Mouse (Mus musculus) kidney, postnatal 10 days (tissue): ENCODE measurements around the gene Gm21969.

Experiments
- DNase-seq: peaks from one replicate; pipeline ENCODE4 v3.0.0; 2021; ENCODE audit warnings: mixed read lengths

Gm21969 gene

DNA sequence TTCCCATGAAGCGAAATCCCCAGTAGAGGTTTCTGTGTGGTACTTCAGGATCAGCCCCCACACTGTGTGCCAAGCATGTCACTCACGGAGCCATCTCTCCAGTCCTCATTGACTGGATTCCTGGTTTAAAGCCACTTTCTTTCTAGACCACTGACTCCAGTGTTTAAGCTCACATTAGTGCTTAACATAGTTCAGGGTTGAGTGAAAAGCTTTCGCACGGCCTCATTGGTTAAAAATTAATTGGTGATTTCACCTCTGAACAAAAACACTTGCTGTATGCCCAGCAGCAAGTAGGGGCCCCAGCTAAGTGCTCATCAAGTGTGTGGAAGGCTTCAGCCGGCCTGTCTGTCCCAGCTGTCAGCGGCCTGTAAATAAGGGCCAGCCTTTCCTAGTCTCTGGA, 64.6 kb downstream of the Gm21969 start:
- DNase-seq: no peak

DNA sequence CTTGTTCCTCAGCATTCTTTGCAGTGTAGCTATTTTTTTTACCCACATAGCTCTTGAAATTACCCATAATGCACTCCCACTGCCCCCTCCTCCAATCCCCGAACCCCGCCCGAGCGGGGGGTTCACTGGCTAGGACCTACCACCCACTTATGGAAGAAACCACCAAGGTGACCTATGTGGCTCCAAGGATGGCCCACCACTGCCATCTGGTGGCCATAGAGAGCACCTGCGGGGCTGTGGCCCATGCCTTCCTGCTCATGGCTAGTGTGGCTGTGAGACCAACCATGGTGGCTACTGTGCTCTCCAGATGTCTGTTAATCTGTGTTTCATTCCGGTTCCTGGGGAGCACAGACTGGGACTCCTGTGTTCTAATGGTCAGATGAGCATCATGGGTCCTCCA, 66.9 kb downstream of the Gm21969 start:
- DNase-seq: peak; percentile 73

DNA sequence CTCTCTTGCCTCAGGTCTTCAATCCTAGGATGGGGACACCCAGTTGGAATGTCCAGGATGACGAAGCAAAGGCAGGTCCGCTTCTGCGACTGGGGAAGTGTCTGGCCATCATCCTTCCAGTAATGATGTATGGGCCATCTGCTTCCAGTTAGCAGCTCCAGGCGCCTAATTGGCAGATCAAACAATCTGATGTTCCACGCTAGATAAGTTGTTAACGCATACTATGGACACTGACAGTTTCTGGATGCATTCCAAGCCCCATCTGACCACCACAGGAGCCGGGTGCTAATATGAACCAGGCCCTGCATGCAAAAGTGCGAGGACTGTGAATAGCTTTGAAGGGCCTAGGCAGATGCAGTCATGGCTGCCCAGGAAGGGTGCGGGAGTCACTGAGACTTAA, 72.7 kb downstream of the Gm21969 start:
- DNase-seq: no peak

DNA sequence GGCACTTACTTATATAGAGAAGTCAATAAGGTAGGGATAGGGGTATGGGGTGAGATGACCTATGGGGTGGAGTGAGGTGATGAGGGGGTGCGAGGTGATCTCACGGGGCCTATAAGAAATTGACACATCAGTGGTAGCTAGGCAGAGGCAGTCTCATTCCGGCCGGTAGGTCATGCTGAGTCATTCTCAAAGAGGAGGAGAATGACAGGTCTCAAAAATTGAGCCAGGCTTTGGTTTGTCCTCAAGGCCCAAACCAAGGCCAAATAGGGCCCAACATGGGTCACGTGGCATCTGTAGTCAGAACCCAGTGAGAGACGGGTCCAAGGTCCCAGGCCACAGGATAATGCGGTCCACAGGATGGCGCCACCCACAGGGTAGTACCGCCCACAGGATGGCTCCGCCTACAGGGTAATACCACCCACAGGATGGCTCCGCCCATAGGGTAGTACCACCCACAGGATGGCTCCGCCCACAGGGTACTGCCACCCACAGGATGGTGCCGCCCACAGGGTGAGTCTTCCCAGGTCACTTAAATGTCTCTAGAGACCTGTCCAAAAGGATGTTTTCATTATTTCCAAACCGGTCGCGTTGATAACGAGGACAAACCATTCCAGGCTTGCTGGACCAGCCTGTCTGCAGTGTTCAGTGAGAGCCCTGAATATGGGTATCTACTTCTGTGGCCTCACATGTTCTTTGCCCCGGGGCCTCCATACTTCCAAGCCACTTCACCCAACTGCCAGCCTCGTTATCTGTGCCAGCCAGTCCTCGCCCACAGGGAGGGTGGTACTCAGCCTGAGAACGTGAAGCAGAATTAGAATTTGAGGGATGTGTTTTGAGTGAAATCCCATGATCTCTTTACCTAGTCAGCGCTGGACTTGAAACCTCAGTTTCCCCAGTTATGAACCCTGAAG, 81.0 kb downstream of the Gm21969 start:
- peak; percentile 16 for DNase-seq

DNA sequence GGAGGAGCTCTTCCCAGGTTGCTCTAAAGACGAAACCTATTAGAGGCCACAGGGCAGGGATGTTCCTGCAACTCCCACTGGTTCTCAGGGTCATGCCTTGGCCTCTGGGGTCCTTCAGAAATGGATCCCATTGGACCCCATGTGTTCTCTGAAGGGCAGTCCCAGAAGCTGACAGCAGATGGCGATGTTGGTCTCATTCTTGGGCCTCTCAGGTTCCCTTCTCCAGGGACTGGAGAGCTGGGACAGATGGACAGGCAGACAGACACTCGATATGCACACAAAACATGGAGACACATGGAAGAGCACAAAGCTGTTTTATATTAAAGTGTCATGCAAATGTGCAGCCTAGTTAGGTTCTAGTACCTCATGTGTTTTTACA, 81.6 kb downstream of the Gm21969 start:
- peak; percentile 73 for DNase-seq

DNA sequence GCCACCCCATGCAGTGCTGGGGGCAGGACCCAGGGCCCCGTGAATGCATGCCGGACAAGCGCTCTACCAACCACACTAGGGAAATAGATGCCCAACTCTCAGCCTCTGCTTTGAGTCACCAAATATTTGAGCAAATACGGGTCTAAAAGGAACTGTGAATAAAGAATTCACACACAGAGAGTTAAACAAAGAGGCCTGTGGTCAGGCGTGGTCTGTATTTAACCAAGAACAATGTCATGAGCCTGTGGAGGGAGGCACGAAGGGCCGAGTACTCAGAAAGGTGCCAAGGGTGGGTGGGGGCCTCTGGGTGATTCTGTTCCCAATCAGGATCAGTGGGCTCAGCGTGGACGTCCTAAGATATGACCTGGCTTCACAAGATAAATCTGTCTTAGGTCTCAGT, 85.1 kb downstream of the Gm21969 start:
- DNase-seq: no peak

DNA sequence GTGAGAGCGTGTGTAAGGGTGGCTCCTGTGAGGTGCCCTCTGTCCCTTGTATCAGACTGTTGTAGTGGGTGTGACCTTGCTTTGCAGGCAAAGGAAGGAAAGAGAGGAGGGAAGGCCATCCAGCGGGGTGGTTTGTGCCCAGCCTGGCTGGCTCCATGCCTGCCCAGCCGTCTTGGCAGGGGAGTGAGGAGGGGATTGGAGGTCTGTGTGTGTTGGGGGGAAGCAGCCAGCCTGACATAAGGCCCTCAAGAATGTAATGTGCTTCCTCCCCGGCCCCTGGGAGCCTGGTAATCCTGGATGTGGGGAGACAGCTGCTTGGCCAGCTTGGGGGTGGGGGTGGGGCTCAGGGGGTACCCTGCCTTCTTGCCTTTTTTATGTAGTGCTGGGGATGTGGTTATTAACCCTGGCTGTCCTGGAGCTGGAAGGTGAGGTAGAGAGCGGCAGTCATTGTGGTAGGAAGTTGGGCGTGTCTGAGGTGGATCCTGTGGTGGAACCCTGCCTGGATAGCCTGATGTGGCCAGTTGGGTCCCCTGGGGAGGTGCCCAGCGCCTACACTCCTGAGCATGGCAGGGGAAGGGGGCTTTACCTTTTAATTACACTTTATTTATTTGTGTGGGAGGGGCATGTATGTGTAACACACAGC, 86.8 kb downstream of the Gm21969 start:
- DNase-seq: no peak

DNA sequence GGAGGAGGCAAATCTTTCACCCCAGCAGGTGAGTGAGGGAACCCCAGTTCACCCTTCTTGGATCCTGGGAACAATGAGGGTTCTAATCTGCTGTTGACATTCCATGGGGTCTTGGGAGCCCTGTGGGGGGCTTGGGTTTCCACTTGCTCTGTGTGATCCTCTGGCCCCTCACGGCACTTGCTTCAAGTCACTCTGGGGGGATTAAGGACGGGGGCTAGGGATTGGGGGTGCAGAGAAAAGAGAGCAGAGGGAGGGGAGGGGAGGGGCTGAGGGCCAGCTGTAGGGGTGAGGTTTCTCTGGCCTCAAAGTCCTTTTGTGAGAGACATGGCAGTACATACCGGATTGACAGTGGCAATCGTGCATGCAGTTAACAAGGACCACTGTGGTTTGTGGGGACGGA, 90.3 kb downstream of the Gm21969 start:
- no peak for DNase-seq

DNA sequence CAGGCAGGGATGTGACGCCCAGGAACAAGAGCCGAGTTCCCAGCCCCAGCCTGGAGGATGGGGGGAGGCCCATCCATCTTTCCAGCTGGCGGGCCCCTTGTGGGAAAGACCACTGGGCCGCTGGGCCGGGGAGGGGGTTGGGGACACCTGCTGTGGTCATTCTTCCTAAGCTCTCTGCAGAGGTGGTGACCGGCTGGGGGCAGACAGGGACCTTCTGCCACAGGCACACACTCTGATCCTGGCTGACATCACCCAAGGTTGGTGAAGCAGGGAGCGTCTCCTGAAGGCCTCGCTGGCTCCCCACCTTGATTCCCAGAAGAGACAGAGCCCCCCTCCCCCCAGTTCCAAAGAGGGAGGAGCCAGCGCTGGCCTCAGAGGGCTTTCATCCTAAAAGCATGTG, 94.8 kb downstream of the Gm21969 start:
- no peak for DNase-seq

DNA sequence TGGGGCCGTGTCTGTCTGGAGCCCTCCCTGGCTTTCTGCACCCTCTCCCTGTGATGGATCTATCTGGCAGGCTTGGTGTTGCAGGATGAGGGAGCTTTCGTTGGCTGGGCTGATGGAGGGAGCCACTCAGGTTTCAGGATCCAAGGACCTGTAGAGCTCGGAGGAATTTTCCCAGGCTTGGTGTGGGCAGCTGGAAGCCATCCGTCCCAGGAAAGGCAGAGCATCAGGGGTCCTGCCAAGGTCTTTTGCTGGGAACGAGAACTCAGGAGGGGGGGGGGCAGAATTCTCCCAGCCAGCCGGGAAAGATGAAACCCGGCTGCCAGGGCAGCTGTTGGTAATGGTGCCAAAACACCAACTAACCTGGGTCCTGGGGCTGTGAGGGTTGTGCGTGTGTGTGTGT, 95.6 kb downstream of the Gm21969 start:
- DNase-seq: no peak

DNA sequence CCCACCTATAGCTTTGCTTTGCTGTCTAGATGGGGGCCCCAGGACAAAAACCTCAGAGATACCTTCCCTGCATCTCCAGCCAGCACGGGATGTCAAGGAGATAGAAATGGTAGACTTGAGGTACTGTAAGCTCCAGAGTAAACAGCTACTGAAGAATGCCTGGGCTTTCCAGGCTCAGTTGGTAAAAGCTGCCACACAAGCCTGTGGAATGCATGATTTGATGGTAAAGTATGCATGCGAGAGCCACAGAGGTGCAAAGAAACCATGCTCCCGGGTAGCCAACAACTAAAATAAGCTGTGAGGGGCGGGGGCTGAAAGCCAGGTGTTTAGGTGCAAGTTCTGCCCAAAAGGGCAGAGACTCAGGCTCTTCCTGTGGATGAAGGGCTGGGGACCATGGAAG, 99.9 kb downstream of the Gm21969 start:
- DNase-seq: no peak

DNA sequence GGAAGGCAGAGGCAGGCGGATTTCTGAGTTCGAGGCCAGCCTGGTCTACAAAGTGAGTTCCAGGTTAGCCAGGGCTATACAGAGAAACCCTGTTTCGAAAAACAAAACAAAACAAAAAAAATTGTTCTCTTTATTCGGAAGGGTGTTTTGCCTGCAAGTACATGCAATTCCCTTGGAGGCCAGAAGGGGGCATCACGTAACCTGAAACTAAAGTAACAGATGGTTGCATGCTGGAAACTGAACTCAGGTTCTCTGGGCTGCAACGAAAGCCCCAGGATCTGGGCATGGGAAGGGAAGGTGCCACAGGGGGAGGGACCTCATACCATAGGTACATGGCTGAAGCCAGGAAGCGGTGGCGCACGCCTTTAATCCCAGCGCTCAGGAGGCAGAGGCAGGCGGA, 100.5 kb downstream of the Gm21969 start:
- no peak for DNase-seq

DNA sequence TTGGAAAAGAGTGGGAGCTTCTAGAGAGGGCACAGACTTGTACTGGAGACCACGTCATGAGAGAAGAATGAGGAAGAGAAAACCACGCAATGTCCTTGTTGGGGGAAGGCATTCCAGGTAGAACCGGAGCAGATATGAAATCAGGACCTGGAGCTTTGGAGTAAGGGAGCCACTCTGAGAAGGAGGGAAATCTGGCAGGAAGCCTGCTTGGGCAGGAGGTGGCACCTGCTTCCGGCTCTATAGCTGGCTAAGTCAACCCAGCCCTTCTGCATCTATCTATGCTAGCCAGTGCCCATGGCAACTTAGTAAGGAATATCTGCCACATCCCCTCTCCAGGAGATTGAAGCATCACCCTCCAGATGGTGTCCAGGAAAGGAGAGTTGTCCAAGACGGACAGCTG, 103.0 kb downstream of the Gm21969 start:
- DNase-seq: no peak

DNA sequence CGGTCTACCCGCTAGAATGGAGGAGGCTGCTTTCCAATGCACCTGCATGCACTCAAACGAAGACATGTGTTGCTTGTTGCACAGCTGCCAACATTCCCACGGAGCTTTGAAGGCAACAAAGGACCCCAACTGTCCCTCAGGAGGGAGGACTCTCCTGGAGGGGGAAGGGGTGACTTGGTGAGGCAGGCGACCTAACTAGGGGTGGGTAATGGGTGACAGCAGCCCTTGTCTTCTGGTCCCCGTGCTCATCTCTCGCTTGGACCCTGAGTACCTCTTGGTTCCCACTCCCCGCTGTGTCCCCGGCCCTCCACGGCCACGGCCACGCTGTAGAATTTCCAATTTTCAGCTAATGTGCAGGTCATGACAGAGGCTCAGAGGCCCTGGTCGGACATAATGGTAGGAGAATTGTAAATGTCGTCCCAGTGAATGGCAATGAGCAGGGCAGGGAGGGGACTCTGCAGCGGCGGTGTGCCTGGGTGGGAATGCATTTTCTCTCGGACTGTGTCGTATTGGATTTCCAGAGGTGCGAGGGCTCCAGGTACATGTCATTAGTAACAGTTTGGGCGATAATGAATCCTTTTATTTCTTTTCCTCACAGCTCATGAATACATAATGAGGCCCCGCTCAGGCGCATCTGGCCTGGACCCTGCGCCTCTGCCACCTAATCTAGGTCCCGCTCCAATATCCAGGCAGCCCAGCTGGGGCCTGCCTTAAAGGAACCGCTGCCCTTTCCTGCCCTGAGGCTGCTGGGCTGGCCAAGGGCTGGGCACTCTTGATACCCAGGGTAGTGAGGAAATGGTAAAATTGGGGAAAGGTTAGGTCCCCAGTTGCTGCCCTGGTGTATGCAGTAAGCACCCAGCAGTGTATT, 107.7 kb downstream of the Gm21969 start:
- DNase-seq: no peak
